Mouse (Mus musculus) erythroblast, embryonic 14.5 days (primary cell): ENCODE measurements around the gene Galc.

Source experiments
- GATA1 ChIP-seq: IDR thresholded peaks from 2 replicates; pipeline ENCODE4 v1.6.1; 2012; ENCODE audit warnings: low read length, inconsistent platforms, mixed read lengths
- TAL1 ChIP-seq: IDR thresholded peaks from 3 replicates; pipeline ENCODE4 v1.6.1; 2012; ENCODE audit warnings: low read length, inconsistent platforms, mixed read lengths

GRCm38 (mm10) chr12:98280996-98281395 is 21.7 kb upstream of the Galc start:
- TF ChIP-seq GATA1 (no peak), TAL1 (no peak)
